Mouse (Mus musculus): Measurements from ENCODE around the gene Arhgef39. TPM values are rescaled to one million over a fixed set of nuclear protein-coding genes. Genes with fewer than 3 reads are reported as not detected.

Arhgef39 gene
- total RNA-seq, 2 experiments from 2014 or later: 47.5 to 55.1 TPM

Other genes with a start within 250 kb of the Arhgef39 start
- 0.15 TPM in 1 of 2 replicates, not detected in the other for gene Atp8b5, start 232.5 kb downstream of the Arhgef39 start, total RNA-seq (2015)
- gene Atp8b5, start 232.5 kb downstream of the Arhgef39 start, total RNA-seq (2017): 0.04 and 1.0 TPM in 2 replicates
- 0.32 and 0.44 TPM in 2 replicates for gene Rusc2, start 117.7 kb downstream of the Arhgef39 start, total RNA-seq (2015)
- 0.61 and 0.71 TPM in 2 replicates for gene Rusc2, start 117.7 kb downstream of the Arhgef39 start, total RNA-seq (2017)
- gene Fam166b, start 70.6 kb downstream of the Arhgef39 start, total RNA-seq (2015): not detected in 2 replicates
- not detected in 2 replicates for gene Fam166b, start 70.6 kb downstream of the Arhgef39 start, total RNA-seq (2017)
- 5.2 and 6.3 TPM in 2 replicates for gene Tesk1, start 57.8 kb downstream of the Arhgef39 start, total RNA-seq (2015)
- 5.7 and 5.9 TPM in 2 replicates for gene Tesk1, start 57.8 kb downstream of the Arhgef39 start, total RNA-seq (2017)
- gene Cd72, start 45.1 kb downstream of the Arhgef39 start, total RNA-seq (2015): 2.2 and 6.3 TPM in 2 replicates
- 8.2 and 8.7 TPM in 2 replicates for gene Cd72, start 45.1 kb downstream of the Arhgef39 start, total RNA-seq (2017)
- not detected in 2 replicates for gene Sit1, start 16.0 kb downstream of the Arhgef39 start, total RNA-seq (2015)
- gene Sit1, start 16.0 kb downstream of the Arhgef39 start, total RNA-seq (2017): not detected in 2 replicates
- gene Ccdc107, start 6.8 kb downstream of the Arhgef39 start, total RNA-seq (2015): 34.5 and 43.0 TPM in 2 replicates
- gene Ccdc107, start 6.8 kb downstream of the Arhgef39 start, total RNA-seq (2017): 49.6 and 53.9 TPM in 2 replicates
- gene Car9, start 7.3 kb upstream of the Arhgef39 start, total RNA-seq (2015): 10.4 and 15.0 TPM in 2 replicates
- gene Car9, start 7.3 kb upstream of the Arhgef39 start, total RNA-seq (2017): 4.0 and 10.5 TPM in 2 replicates
- gene Tpm2, start 24.1 kb upstream of the Arhgef39 start, total RNA-seq (2015): 0.56 and 3.0 TPM in 2 replicates
- gene Tpm2, start 24.1 kb upstream of the Arhgef39 start, total RNA-seq (2017): 3.8 and 5.8 TPM in 2 replicates
- gene Creb3, start 62.6 kb upstream of the Arhgef39 start, total RNA-seq (2015): 8.9 and 10.3 TPM in 2 replicates
- 41.6 and 64.7 TPM in 2 replicates for gene Creb3, start 62.6 kb upstream of the Arhgef39 start, total RNA-seq (2017)
- gene Tln1, start 63.0 kb upstream of the Arhgef39 start, total RNA-seq (2015): 125 and 138 TPM in 2 replicates
- 167 and 253 TPM in 2 replicates for gene Tln1, start 63.0 kb upstream of the Arhgef39 start, total RNA-seq (2017)
- gene Rgp1, start 79.0 kb upstream of the Arhgef39 start, total RNA-seq (2015): 20.6 and 23.3 TPM in 2 replicates
- gene Rgp1, start 79.0 kb upstream of the Arhgef39 start, total RNA-seq (2017): 8.7 and 14.5 TPM in 2 replicates
- 4.8 and 9.3 TPM in 2 replicates for gene Gba2, start 79.2 kb upstream of the Arhgef39 start, total RNA-seq (2015)
- gene Gba2, start 79.2 kb upstream of the Arhgef39 start, total RNA-seq (2017): 7.2 and 8.1 TPM in 2 replicates
- gene Msmp, start 84.8 kb upstream of the Arhgef39 start, total RNA-seq (2015): not detected in 2 replicates
- not detected in 2 replicates for gene Msmp, start 84.8 kb upstream of the Arhgef39 start, total RNA-seq (2017)
- 0.30 and 1.4 TPM in 2 replicates for gene Npr2, start 132.2 kb upstream of the Arhgef39 start, total RNA-seq (2015)
- gene Npr2, start 132.2 kb upstream of the Arhgef39 start, total RNA-seq (2017): 0.21 and 1.3 TPM in 2 replicates
- gene Spag8, start 153.9 kb upstream of the Arhgef39 start, total RNA-seq (2015): 0.22 TPM in 1 of 2 replicates, not detected in the other
- gene Spag8, start 153.9 kb upstream of the Arhgef39 start, total RNA-seq (2017): 0.71 TPM in 1 of 2 replicates, not detected in the other
- 36.5 and 52.7 TPM in 2 replicates for gene Hint2, start 156.8 kb upstream of the Arhgef39 start, total RNA-seq (2015)
- gene Hint2, start 156.8 kb upstream of the Arhgef39 start, total RNA-seq (2017): 43.1 and 58.6 TPM in 2 replicates
- gene Tmem8b, start 169.3 kb upstream of the Arhgef39 start, total RNA-seq (2015): 0.47 and 0.95 TPM in 2 replicates
- gene Tmem8b, start 169.3 kb upstream of the Arhgef39 start, total RNA-seq (2017): 0.25 and 0.61 TPM in 2 replicates
- 0.07 TPM in 2 replicates for gene Fam221b, start 169.4 kb upstream of the Arhgef39 start, total RNA-seq (2015)
- gene Fam221b, start 169.4 kb upstream of the Arhgef39 start, total RNA-seq (2017): 0.44 and 0.62 TPM in 2 replicates
- gene Olfr70, start 201.1 kb upstream of the Arhgef39 start, total RNA-seq (2015): not detected in 2 replicates
- not detected in 2 replicates for gene Olfr70, start 201.1 kb upstream of the Arhgef39 start, total RNA-seq (2017)
- gene Olfr71, start 210.6 kb upstream of the Arhgef39 start, total RNA-seq (2015): not detected in 2 replicates
- gene Olfr71, start 210.6 kb upstream of the Arhgef39 start, total RNA-seq (2017): not detected in 2 replicates
- gene Hrct1, start 227.5 kb upstream of the Arhgef39 start, total RNA-seq (2015): not detected in 2 replicates
- not detected in 2 replicates for gene Hrct1, start 227.5 kb upstream of the Arhgef39 start, total RNA-seq (2017)
- not detected in 2 replicates for gene Spaar, start 230.3 kb upstream of the Arhgef39 start, total RNA-seq (2015)
- not detected in 2 replicates for gene Spaar, start 230.3 kb upstream of the Arhgef39 start, total RNA-seq (2017)